Mouse (Mus musculus) intestine, embryonic 15.5 days (tissue): ENCODE data around the gene Rubcn. TPM values are rescaled to one million over a fixed set of nuclear protein-coding genes. Genes with fewer than 3 reads are reported as not detected.

Experiments
- ATAC-seq: fragments of 200-750 bp; cut with Nextera tagmentation; 2 replicates; pipeline ENCODE4 v1.8.0; 2017; ENCODE audit warnings: moderate TSS enrichment, moderate library complexity
- H3K27ac ChIP-seq: fragments of 300-500 bp; sonication (generic); 2 replicates; pipeline ENCODE4 v1.5.1; 2015; ENCODE audit warnings: mild to moderate bottlenecking, inconsistent platforms
- H3K27me3 ChIP-seq: fragments of 300-500 bp; sonication (generic); replicated peaks from 2 replicates; pipeline ENCODE4 v1.6.1; 2015; ENCODE audit warnings: inconsistent platforms
- H3K36me3 ChIP-seq: fragments of 300-500 bp; sonication (generic); 2 replicates; pipeline ENCODE4 v1.6.1; 2015; ENCODE audit warnings: inconsistent platforms
- H3K4me1 ChIP-seq: fragments of 300-500 bp; sonication (generic); replicated peaks from 2 replicates; pipeline ENCODE4 v1.6.1; 2015; ENCODE audit warnings: inconsistent platforms
- H3K4me2 ChIP-seq: fragments of 300-500 bp; sonication (generic); replicated peaks from 2 replicates; pipeline ENCODE4 v1.6.1; 2015; ENCODE audit warnings: mild to moderate bottlenecking, inconsistent platforms
- H3K4me3 ChIP-seq: fragments of 300-500 bp; sonication (generic); replicated peaks from 2 replicates; pipeline ENCODE4 v1.5.1; 2015; ENCODE audit warnings: inconsistent platforms
- H3K9ac ChIP-seq: fragments of 300-500 bp; sonication (generic); 2 replicates; pipeline ENCODE4 v1.6.1; 2015; ENCODE audit warnings: inconsistent platforms
- H3K9me3 ChIP-seq: fragments of 300-500 bp; sonication (generic); 2 replicates; pipeline ENCODE4 v1.6.1; 2016; ENCODE audit warnings: inconsistent platforms
- WGBS: fragments of 180-500 bp; shearing (Covaris S2); methylation state at CpG from one replicate; pipeline ENCODE4 v1.1.7; 2015; 5-methylcytosine and 5-hydroxymethylcytosine counted together
- polyA plus RNA-seq: library from polyadenylated mRNA; unstranded; fragments of >200 nt; fragmentation: Nextera tagmentation; extraction: Ambion mirVana; gene quantifications from 2 replicates; pipeline ENCODE4 v1.2.1, GENCODE M21; 2015

Rubcn gene
- polyA plus RNA-seq, 1 experiment from 2014 or later, result 14.3 TPM

DNA sequence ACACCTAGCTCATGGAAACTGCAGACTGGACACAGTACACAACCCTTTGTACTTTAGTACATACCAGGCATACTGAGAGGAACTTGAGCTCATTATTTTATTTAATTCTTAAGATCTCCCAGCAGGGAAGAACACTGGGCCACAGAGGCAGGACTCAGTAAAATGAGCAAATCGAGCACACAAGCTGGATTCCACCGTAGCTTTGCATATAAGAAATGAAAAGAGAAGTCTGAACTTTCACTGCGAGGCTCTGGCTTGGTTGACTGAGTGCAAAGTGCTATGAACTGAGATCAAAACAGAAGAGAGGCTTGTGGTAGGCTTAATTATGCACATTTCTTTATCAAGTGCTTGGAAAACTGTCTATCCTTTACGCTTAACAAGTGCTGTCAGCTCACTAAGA is 12.2 kb downstream of the Rubcn start:
- no peak for ATAC-seq
- Histone ChIP-seq H3K4me3 (no peak overlapping the region), H3K27ac (no peak overlapping the region), H3K27me3 (no peaks in the 10 kb centered on the region), H3K4me2 (no peak overlapping the region), H3K36me3 (no peaks in the 10 kb centered on the region), H3K9ac (no peak overlapping the region), H3K4me1 (0 out of 2 replicates have a peak, but pooled peaks cover 9% of the 10 kb centered on the region), H3K9me3 (no peaks in the 10 kb centered on the region)
- 89% methylated on average over 4 of the region's 4 CpGs for WGBS

GRCm38 (mm10) chr16:32861813-32862385 is 15.7 kb downstream of the Rubcn start:
- H3K9ac ChIP-seq, result no peak overlapping the region
- H3K4me3 ChIP-seq, result no peak overlapping the region
- H3K4me1 ChIP-seq, result peaks cover 6% of the 10 kb centered on the region; the same call in 1 of the 2 replicates
- no peaks in the 10 kb centered on the region for H3K27me3 ChIP-seq
- H3K36me3 ChIP-seq, result no peaks in the 10 kb centered on the region
- no peaks in the 10 kb centered on the region for H3K9me3 ChIP-seq
- no peak overlapping the region for H3K4me2 ChIP-seq
- no peak overlapping the region for H3K27ac ChIP-seq
- WGBS, result 89% methylated on average over 3 of the region's 3 CpGs
- no peak for ATAC-seq

GRCm38 (mm10) chr16:32858771-32859636 is 18.6 kb downstream of the Rubcn start:
- Histone ChIP-seq H3K9me3 (no peaks in the 10 kb centered on the region), H3K27ac (peak overlapping the region; percentile 25; the same call in 1 of the 2 replicates), H3K36me3 (no peaks in the 10 kb centered on the region), H3K4me2 (no peak overlapping the region), H3K27me3 (no peaks in the 10 kb centered on the region), H3K4me1 (peaks cover 2% of the 10 kb centered on the region; the same call in 1 of the 2 replicates), H3K4me3 (no peak overlapping the region), H3K9ac (no peak overlapping the region)
- 46% methylated on average over 12 of the region's 12 CpGs for WGBS
- ATAC-seq, result peak; percentile 85

GRCm38 (mm10) chr16:32858356-32858755 is 19.2 kb downstream of the Rubcn start:
- H3K4me2 ChIP-seq, result no peak overlapping the region
- 0 out of 2 replicates have a peak, but pooled peaks have one; percentile 48 for ATAC-seq
- 48% methylated on average over 4 of the region's 4 CpGs for WGBS
- H3K9me3 ChIP-seq, result no peaks in the 10 kb centered on the region
- H3K4me1 ChIP-seq, result peaks cover 2% of the 10 kb centered on the region; the same call in 1 of the 2 replicates
- H3K4me3 ChIP-seq, result no peak overlapping the region
- peak overlapping the region; percentile 25; the same call in 1 of the 2 replicates for H3K27ac ChIP-seq
- H3K27me3 ChIP-seq, result no peaks in the 10 kb centered on the region
- H3K9ac ChIP-seq, result no peak overlapping the region
- no peaks in the 10 kb centered on the region for H3K36me3 ChIP-seq

DNA sequence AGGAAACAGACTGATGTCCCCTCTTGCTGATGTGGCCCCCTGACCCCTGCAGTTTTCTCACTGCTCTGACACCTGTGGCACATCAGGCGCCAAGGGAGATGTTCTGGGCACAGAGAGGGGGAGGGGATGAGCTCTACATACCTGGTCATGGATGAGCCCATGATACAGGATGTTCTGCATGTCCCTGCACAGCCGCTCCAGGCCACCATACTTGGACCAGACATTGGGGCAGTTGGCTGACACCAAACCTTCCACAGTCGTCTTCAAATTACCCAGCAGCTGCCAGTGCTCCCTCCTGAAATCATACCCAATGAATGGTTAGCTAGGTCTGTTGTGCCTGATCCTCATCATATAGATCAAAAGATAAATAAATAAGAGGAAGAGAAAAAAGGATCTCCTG is 20.8 kb downstream of the Rubcn start:
- Histone ChIP-seq H3K9me3 (no peaks in the 10 kb centered on the region), H3K27me3 (no peaks in the 10 kb centered on the region), H3K4me1 (peaks cover 2% of the 10 kb centered on the region; the same call in 1 of the 2 replicates), H3K27ac (no peak overlapping the region), H3K4me3 (no peak overlapping the region), H3K4me2 (no peak overlapping the region), H3K9ac (no peak overlapping the region), H3K36me3 (no peaks in the 10 kb centered on the region)
- ATAC-seq, result no peak
- 85% methylated on average over 3 of the region's 3 CpGs for WGBS

GRCm38 (mm10) chr16:32854050-32854571 is 23.5 kb downstream of the Rubcn start:
- no peak overlapping the region for H3K4me2 ChIP-seq
- no peaks in the 10 kb centered on the region; the same call in none of the 2 replicates for H3K36me3 ChIP-seq
- no peak overlapping the region for H3K4me3 ChIP-seq
- no peaks in the 10 kb centered on the region for H3K9me3 ChIP-seq
- 0 out of 2 replicates have a peak, but pooled peaks cover 2% of the 10 kb centered on the region for H3K4me1 ChIP-seq
- no peaks in the 10 kb centered on the region for H3K27me3 ChIP-seq
- no peak overlapping the region for H3K9ac ChIP-seq
- WGBS, result 68% methylated on average over 2 of the region's 2 CpGs
- H3K27ac ChIP-seq, result no peak overlapping the region
- no peak for ATAC-seq

- H3K27ac ChIP-seq, result no peak overlapping the region
- H3K27me3 ChIP-seq, result no peaks in the 10 kb centered on the region
- H3K9me3 ChIP-seq, result no peaks in the 10 kb centered on the region
- H3K4me1 ChIP-seq, result 0 out of 2 replicates have a peak, but pooled peaks cover 2% of the 10 kb centered on the region
- no peaks in the 10 kb centered on the region; the same call in none of the 2 replicates for H3K36me3 ChIP-seq
- no peak overlapping the region for H3K4me2 ChIP-seq
- ATAC-seq, result no peak
- H3K4me3 ChIP-seq, result no peak overlapping the region
- no peak overlapping the region for H3K9ac ChIP-seq
- 73% methylated on average over 13 of the region's 13 CpGs for WGBS
Measured at GRCm38 (mm10) chr16:32853492-32854049, 24.0 kb downstream of the Rubcn start.

DNA sequence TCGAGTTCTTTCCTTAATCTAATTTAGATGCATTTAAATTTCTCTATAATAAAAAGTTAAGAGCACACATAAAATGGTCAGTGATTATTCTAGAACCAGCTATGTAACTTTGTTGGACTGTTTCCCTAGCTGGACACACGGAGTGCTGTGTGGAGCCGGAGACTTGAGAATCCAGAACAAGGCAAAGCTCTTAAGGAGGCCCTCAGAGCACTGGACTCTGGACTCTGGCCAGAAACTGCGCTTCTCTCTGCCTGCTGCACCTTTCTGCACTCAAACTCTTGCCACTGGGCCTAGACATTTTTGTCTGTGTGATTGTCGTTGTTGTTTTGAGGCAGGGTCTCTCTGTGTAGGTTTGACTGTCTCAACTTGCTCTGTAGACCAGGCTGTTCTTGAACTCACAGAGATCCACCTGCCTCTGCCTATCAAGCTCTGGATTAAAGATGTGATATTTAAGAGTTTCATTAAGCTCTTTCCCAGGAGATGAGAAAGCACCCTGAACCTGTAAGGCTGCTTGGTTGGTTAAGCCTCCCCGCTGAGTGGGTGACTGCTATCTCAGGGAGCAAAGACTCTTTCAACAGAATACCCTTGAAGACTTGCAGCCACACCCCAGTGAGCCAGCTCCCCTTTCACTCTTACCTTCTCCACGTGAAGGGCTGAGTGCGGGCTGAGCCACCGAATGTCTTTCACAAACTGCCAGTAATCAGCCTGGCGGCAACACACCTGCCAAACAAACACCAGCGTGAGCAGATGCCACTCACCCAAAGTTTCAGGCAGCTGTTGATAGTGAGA is 28.3 kb downstream of the Rubcn start:
- no peak overlapping the region for H3K4me3 ChIP-seq
- ATAC-seq, result peak; percentile 81
- H3K27me3 ChIP-seq, result no peaks in the 10 kb centered on the region
- H3K36me3 ChIP-seq, result peaks cover 23% of the 10 kb centered on the region
- no peak overlapping the region for H3K27ac ChIP-seq
- 82% methylated on average over 11 of the region's 11 CpGs for WGBS
- H3K4me2 ChIP-seq, result no peak overlapping the region
- H3K9me3 ChIP-seq, result no peaks in the 10 kb centered on the region
- no peak overlapping the region for H3K9ac ChIP-seq
- no peaks in the 10 kb centered on the region for H3K4me1 ChIP-seq

GRCm38 (mm10) chr16:32847103-32847502 is 30.5 kb downstream of the Rubcn start:
- no peaks in the 10 kb centered on the region for H3K9me3 ChIP-seq
- H3K27ac ChIP-seq, result no peak overlapping the region
- H3K27me3 ChIP-seq, result no peaks in the 10 kb centered on the region
- 93% methylated on average over 11 of the region's 11 CpGs for WGBS
- no peak for ATAC-seq
- H3K4me2 ChIP-seq, result no peak overlapping the region
- no peak overlapping the region for H3K4me3 ChIP-seq
- H3K9ac ChIP-seq, result no peak overlapping the region
- H3K4me1 ChIP-seq, result no peaks in the 10 kb centered on the region
- peaks cover 29% of the 10 kb centered on the region for H3K36me3 ChIP-seq

- no peak for ATAC-seq
- Histone ChIP-seq H3K27me3 (no peaks in the 10 kb centered on the region), H3K4me2 (no peak overlapping the region), H3K36me3 (peaks cover 22% of the 10 kb centered on the region), H3K9me3 (no peaks in the 10 kb centered on the region), H3K4me3 (no peak overlapping the region), H3K27ac (no peak overlapping the region), H3K4me1 (no peaks in the 10 kb centered on the region), H3K9ac (no peak overlapping the region)
- WGBS, result 88% methylated on average over 4 of the region's 4 CpGs
Measured at GRCm38 (mm10) chr16:32831501-32831900, 46.1 kb downstream of the Rubcn start.

DNA sequence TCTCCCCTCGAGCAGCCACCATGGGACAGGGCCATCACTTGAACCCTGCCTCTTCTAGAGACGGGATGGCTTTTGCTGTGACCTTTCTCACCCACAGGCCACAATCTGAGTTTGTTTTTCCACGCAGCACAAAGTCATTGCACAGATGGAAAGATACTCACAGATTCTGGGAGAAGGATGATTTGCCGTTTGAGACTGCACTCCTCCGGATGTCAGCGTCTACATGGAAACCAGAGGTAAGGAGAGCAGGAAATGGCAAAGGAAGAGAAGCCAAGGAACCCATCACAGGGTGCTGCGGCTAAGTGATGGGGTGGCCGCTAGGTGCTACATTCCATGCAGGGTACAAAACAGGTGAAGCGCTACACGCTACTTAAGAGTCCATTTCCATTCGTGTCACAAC is 48.5 kb downstream of the Rubcn start:
- Histone ChIP-seq H3K4me3 (no peak overlapping the region), H3K27me3 (no peaks in the 10 kb centered on the region), H3K9ac (no peak overlapping the region), H3K27ac (no peak overlapping the region), H3K4me1 (no peaks in the 10 kb centered on the region), H3K4me2 (no peak overlapping the region), H3K9me3 (no peaks in the 10 kb centered on the region), H3K36me3 (peaks cover 19% of the 10 kb centered on the region)
- ATAC-seq, result no peak
- 88% methylated on average over 11 of the region's 11 CpGs for WGBS
